Mouse (Mus musculus) left cerebral cortex, postnatal 36 days (tissue): Measurements from ENCODE around the gene Aif1l. TPM values are rescaled to one million over a fixed set of nuclear protein-coding genes. Genes with fewer than 3 reads are reported as not detected.

ENCODE experiments used
- DNase-seq, 2 experiments: peaks; one replicate each; pipeline ENCODE4 v3.0.0; 2021 to 2022; ENCODE audit warnings: low spot score in 2 of 2, mixed read lengths in 1 of 2
- intact Hi-C: fragments of 180-260 bp; cut with DNase I; formaldehyde crosslinking; loops from one replicate; pipeline ENCODE4 v1.15.1; 2025
- total RNA-seq, 2 experiments: library from RNA; stranded (reverse); gene quantifications; 2 replicates each; pipeline ENCODE4 v1.2.3; 2021

Gene Aif1l
- total RNA-seq, 2 experiments from 2014 or later, result 5.3 to 5.9 TPM

DNA sequence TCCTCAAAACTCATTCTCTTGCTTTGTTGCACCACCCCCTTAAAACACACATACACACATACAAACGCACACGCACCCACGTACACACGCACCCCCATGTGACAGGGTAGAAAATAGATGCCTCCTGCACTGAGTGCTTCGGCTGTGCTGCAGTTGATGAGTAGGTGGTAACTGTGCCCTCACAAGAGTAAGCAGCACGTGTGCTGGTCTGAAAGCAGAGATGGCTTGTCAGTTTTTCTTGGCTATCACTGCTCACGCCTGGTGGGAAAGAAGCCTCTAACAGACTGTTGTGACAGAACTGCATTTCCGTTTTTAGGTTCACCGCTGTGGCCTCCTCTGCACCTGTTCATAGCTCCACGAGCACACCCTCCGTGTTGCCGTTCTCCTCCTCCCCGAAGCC is 46.1 kb downstream of the Aif1l start:
- peak; percentile 78 to 79 for DNase-seq
- intact Hi-C loops, result no loop called here

DNA sequence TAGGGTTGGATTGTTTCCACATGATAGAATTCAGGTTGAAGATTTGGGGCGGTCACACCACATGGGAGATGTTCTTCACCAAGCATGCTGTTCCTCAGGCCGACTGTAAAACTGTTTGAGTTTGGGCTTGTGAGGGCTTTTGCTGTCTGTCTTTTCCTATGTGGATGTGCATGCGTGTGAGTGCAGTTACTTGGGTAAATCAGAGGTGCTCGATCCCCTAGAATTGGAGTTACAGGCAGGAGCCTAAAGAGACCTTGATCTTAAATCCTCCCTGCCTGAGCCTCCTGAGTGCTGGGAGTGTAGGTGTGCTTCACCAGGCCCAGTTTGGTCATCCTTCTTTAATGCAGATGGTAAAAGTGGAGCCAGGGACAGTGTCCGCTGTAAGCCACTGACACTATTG is 47.6 kb downstream of the Aif1l start:
- no peak for DNase-seq
- intact Hi-C loops, result no loop called here

DNA sequence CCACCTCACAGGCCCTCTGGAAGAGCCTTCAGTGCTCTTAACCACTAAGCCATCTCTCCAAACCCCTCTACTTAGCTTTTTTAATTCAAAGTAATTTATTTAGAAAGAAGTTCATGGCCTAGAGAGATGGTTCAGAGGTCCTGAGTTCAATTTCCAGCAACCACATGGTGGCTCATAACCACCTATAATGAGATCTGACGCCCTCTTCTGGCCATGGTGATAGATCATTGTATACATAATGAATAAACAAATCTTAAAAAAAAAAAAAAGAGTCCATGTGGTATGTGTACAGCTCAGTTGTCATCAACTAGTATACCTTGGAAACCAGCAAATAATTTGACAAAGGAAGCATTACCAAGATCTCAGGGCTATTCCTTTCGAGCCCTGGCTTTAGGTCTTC is 48.5 kb downstream of the Aif1l start:
- DNase-seq, result no peak
- intact Hi-C loops, result no loop called here

DNA sequence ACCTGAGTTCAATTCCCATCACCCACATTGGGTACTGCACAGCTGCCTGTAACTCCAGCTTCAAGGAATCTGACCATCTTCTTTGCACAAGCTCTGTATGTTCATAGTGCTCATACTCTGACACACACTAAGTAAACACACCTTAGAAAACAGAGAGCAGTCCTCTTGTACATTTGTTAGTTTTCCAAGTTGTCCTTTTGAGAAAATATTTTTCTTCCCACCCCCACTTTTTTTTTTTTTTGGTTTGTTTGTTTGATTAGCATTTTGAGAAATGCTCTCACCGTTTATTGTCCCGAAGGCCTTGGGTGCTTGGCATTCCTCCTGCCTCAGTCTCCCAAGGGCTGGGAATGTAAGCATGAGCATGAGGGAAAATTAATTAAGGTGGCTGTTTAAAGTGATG is 58.4 kb downstream of the Aif1l start:
- intact Hi-C loops, result no loop called here
- DNase-seq, result no peak

DNA sequence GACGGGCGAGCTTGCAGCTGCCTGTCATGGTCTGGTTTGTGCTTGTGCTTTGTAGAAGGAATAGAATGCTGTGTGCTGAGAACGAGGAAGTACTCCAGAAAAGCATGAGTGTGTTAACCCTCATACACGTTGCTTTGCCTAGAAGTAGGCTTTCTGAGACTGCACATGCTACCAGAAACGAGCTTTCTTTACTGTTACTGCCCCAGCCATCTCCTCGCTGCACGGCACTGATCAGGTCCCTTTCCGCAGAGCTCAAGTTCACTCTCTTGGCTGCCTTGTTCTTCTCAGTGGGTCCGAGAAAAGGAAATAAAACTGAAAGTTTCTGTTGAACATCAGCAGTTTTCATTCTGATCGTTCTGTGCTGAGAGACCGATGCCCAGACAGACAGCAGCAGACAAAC is 58.8 kb downstream of the Aif1l start:
- no peak for DNase-seq
- intact Hi-C loops, result no loop called here

DNA sequence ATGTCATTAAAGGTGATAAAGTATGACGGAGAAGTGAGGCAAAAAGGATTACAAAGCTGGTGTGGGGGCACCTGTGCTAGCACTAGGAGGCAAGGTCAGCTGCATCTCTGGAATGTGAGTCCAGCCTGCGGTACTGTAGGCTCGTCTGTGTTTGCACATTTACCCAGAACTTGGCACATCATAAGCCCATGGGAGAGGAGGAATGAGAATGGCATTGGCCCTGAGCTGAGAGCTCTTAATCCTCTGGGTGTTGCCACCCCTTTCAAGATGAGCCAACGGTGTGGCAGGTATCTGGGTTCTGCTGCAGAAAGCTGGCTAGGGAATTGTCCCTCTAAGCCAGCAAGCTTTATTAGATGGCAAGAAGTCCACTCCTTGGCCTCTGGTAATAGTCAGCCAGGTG is 69.8 kb downstream of the Aif1l start:
- DNase-seq, result no peak
- intact Hi-C loops, result no loop called here

DNA sequence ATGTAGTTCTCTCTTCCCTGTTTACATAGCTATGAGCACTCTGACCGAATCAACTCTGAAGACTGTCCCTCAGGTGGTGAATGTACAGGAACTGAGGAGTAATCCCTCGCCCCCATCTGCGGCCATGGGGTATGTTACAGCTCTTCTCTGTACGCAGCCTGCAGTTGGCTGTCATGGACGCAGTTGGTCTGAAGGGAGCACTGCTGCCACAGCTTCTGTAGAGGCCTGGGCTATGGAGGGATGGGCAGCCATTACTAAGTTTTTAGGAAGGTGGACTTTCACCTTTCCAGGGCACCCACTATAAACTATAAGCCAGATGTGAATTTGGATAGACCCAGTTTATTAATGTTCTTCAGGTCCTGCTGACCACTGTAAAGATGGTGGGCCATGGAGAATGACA is 70.3 kb downstream of the Aif1l start:
- DNase-seq, result no peak
- intact Hi-C loops, result no loop called here

Other genes starting within 250 kb of the Aif1l start
- not detected for gene Qrfp, start 139.6 kb upstream of the Aif1l start, total RNA-seq
- 1 to 10 TPM; 8.4 to 8.7 TPM for gene Fibcd1, start 104.1 kb upstream of the Aif1l start, total RNA-seq
- 1 to 10 TPM; 6.8 to 9.6 TPM for gene Lamc3, start 62.8 kb upstream of the Aif1l start, total RNA-seq
- gene Nup214, start 24.3 kb downstream of the Aif1l start, total RNA-seq, result 10 to 100 TPM; 56.2 to 60.5 TPM
- 1 to 10 TPM; 3.7 to 8.8 TPM for gene Fam78a, start 134.7 kb downstream of the Aif1l start, total RNA-seq
- 10 to 100 TPM; 27.3 to 33.7 TPM for gene Plpp7, start 145.4 kb downstream of the Aif1l start, total RNA-seq
- 100 to 1,000 TPM; 257 to 259 TPM for gene Prrc2b, start 200.9 kb downstream of the Aif1l start, total RNA-seq